7 mouse cellular contexts compared by ENCODE assay signal in the genomic region with DNA sequence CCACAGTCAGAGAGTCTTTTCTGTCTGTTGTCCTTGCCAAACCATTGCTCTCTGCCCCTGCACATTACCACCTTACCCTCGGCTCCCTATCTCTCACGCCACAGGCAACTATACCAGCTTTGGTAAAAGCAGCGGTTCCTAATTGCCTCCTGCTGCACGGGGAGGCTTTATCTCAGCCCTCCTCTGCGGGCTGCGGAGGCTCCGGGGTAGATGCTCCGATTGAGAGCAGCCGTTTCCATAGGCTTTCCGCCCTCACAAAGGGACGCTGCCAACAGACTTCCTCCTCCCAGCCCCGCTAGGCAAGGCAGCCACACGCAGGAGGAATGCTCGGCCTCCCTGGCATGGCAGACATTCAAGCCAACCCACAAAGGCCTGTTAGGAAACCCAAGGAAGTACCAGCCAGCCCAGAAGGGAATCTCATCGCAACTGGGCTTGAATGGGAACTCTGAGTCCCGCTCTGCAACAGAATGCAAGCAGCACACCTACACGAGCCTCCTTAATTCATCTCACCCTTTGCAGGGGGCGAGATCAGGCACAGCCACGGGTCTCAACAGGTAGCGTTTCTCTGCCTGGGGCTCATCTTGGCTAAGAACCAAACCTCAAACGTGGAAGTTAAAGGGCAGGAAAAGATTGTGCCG.
DNase-seq lines count a peak whose midpoint lies in the region; ATAC-seq and TF ChIP-seq lines count a peak whose summit lies in the region.

No protein-coding gene starts in this region.

- 15% methylated on average over 22 of the region's 22 CpGs for WGBS in cerebellum, adult 2 months
- WGBS in intestine, embryonic 14.5 days = 13% methylated on average over 22 of the region's 22 CpGs

- peak; percentile 99 for ATAC-seq in frontal cortex, adult (ENCODE audit: low TSS enrichment)
- no peak for ATAC-seq in intestine, embryonic 14.5 days (replicated peaks; ENCODE audit: low FRiP score, low TSS enrichment, low read depth)

- no peaks in the 10 kb centered on the region for H3K9me3 ChIP-seq in intestine, embryonic 14.5 days (ENCODE audit: control insufficient read depth, low read length)

- TF ChIP-seq CTCF in cerebellum, adult 2 months (IDR thresholded peaks at IDR 0.05; ENCODE audit: borderline replicate concordance, insufficient read depth, low read depth, low read length) = no peak

- no peak for TF ChIP-seq POLR2A in cerebellum, adult 2 months (IDR thresholded peaks at IDR 0.05; ENCODE audit: borderline replicate concordance, insufficient read depth, low read length)

- intact Hi-C loops in left cerebral cortex, postnatal 10 days (cut with DNase I) = no loop called here

- peak overlapping the region; percentile 16; the same call in 1 of the 2 replicates for H3K4me2 ChIP-seq in intestine, embryonic 14.5 days (ENCODE audit: low read length)

- H3K27me3 ChIP-seq in cerebellum, adult 2 months (ENCODE audit: control insufficient read depth, insufficient read depth, low read length) = no peaks in the 10 kb centered on the region
- no peaks in the 10 kb centered on the region for H3K27me3 ChIP-seq in intestine, embryonic 14.5 days (replicated peaks; ENCODE audit: control insufficient read depth, insufficient read depth, low read length)

- H3K36me3 ChIP-seq in intestine, embryonic 14.5 days (ENCODE audit: control insufficient read depth, insufficient read depth, low read length) = no peaks in the 10 kb centered on the region

- no peak overlapping the region for H3K4me3 ChIP-seq in cerebellum, adult 2 months (replicated peaks; ENCODE audit: insufficient read depth, low read depth, low read length)
- no peak overlapping the region for H3K4me3 ChIP-seq in intestine, embryonic 14.5 days (ENCODE audit: low read depth, low read length)

- DNase-seq in MEL-GATA-1-ER (ENCODE audit: extremely low read depth, low read depth) = peak; percentile 31
- DNase-seq in cerebellum, adult 2 months = peak; percentile 56 to 58
- DNase-seq in intestine, embryonic 14.5 days (ENCODE audit: low spot score) = peak; percentile 69
- DNase-seq in left cerebral cortex, postnatal 10 days (ENCODE audit: extremely low spot score in 1 of 2, low spot score in 2 of 2) = peak; percentile 51 to 66
- peak; percentile 62 to 76 for DNase-seq in lung, postnatal 4 days
- peak; percentile 50 for DNase-seq in right cerebral cortex, postnatal 4 days

- H3K9ac ChIP-seq in intestine, embryonic 14.5 days (ENCODE audit: low read length) = no peak overlapping the region

- H3K27ac ChIP-seq in cerebellum, adult 2 months (ENCODE audit: insufficient read depth, low read length) = no peak overlapping the region
- no peak overlapping the region for H3K27ac ChIP-seq in intestine, embryonic 14.5 days (ENCODE audit: low read depth)

- peaks cover 6% of the 10 kb centered on the region for H3K4me1 ChIP-seq in cerebellum, adult 2 months (ENCODE audit: control insufficient read depth, insufficient read depth, low read length)
- peaks cover 5% of the 10 kb centered on the region for H3K4me1 ChIP-seq in intestine, embryonic 14.5 days (replicated peaks; ENCODE audit: control insufficient read depth, insufficient read depth, low read length)
